Mouse (Mus musculus) induced T-regulatory cell, adult 2 months (primary cell): ENCODE results near the gene Rhbg.

Source experiments
- DNase-seq: peaks from one replicate; pipeline ENCODE4 v3.0.0-alpha.2; 2012; ENCODE audit warnings: low read depth

Gene Rhbg

GRCm38 (mm10) chr3:88227976-88228375, 26.5 kb downstream of the Rhbg start:
- no peak for DNase-seq

GRCm38 (mm10) chr3:88227260-88227659, 27.2 kb downstream of the Rhbg start:
- no peak for DNase-seq

GRCm38 (mm10) chr3:88226101-88226845, 28.2 kb downstream of the Rhbg start:
- no peak for DNase-seq

GRCm38 (mm10) chr3:88224929-88225328, 29.6 kb downstream of the Rhbg start:
- no peak for DNase-seq

GRCm38 (mm10) chr3:88222446-88222845, 32.1 kb downstream of the Rhbg start:
- no peak for DNase-seq

GRCm38 (mm10) chr3:88221519-88222390, 32.8 kb downstream of the Rhbg start:
- no peak for DNase-seq

- DNase-seq: peak; percentile 72
Measured at GRCm38 (mm10) chr3:88220842-88221241, 33.7 kb downstream of the Rhbg start.

GRCm38 (mm10) chr3:88219940-88220339, 34.6 kb downstream of the Rhbg start:
- DNase-seq: no peak

- DNase-seq: no peak
Measured at GRCm38 (mm10) chr3:88217679-88218078, 36.8 kb downstream of the Rhbg start.

GRCm38 (mm10) chr3:88216534-88217326, 37.8 kb downstream of the Rhbg start:
- no peak for DNase-seq

- no peak for DNase-seq
Measured at GRCm38 (mm10) chr3:88216116-88216515, 38.4 kb downstream of the Rhbg start.

- peak; percentile 59 for DNase-seq
Measured at GRCm38 (mm10) chr3:88215553-88216004, 38.9 kb downstream of the Rhbg start.

GRCm38 (mm10) chr3:88214971-88215552, 39.4 kb downstream of the Rhbg start:
- DNase-seq: peak; percentile 44

- no peak for DNase-seq
Measured at GRCm38 (mm10) chr3:88214197-88214938, 40.1 kb downstream of the Rhbg start.

GRCm38 (mm10) chr3:88213019-88213418, 41.5 kb downstream of the Rhbg start:
- DNase-seq: no peak

GRCm38 (mm10) chr3:88212356-88212755, 42.2 kb downstream of the Rhbg start:
- DNase-seq: no peak

GRCm38 (mm10) chr3:88210918-88211317, 43.6 kb downstream of the Rhbg start:
- DNase-seq: no peak

GRCm38 (mm10) chr3:88210121-88210520, 44.4 kb downstream of the Rhbg start:
- DNase-seq: no peak

GRCm38 (mm10) chr3:88209306-88209705, 45.2 kb downstream of the Rhbg start:
- DNase-seq: no peak

- no peak for DNase-seq
Measured at GRCm38 (mm10) chr3:88208226-88208720, 46.2 kb downstream of the Rhbg start.
